Mouse (Mus musculus) kidney, adult 8-10 months (tissue): ENCODE results near the gene Fads1.

Experiments
- DNase-seq, 2 experiments: peaks; one replicate each; pipeline ENCODE4 v3.0.0; 2022

The Fads1 gene

GRCm38 (mm10) chr19:10181225-10181624 lies 1.5 kb upstream of the Fads1 start:
- no peak for DNase-seq

- DNase-seq, result no peak
These were observed 546 bp upstream of the Fads1 start for GRCm38 (mm10) chr19:10182142-10182541.

GRCm38 (mm10) chr19:10183299-10183983 lies 753 bp downstream of the Fads1 start:
- DNase-seq, result peak; percentile 65 to 72

GRCm38 (mm10) chr19:10184096-10184495 lies 1.4 kb downstream of the Fads1 start:
- DNase-seq, result no peak

GRCm38 (mm10) chr19:10185876-10186275 lies 3.2 kb downstream of the Fads1 start:
- no peak for DNase-seq

- DNase-seq, result no peak
These were observed 3.9 kb downstream of the Fads1 start for GRCm38 (mm10) chr19:10186569-10186968.

- DNase-seq, result peak; percentile 94 to 96
These were observed 5.7 kb downstream of the Fads1 start for GRCm38 (mm10) chr19:10188281-10188811.

GRCm38 (mm10) chr19:10189022-10189421 lies 6.3 kb downstream of the Fads1 start:
- peak in 1 of 2 experiments; percentile 39 for DNase-seq

GRCm38 (mm10) chr19:10189940-10190339 lies 7.3 kb downstream of the Fads1 start:
- no peak for DNase-seq

GRCm38 (mm10) chr19:10190796-10191195 lies 8.1 kb downstream of the Fads1 start:
- DNase-seq, result peak; percentile 70 to 81

GRCm38 (mm10) chr19:10191326-10191725 lies 8.6 kb downstream of the Fads1 start:
- no peak for DNase-seq

GRCm38 (mm10) chr19:10194337-10194736 lies 11.6 kb downstream of the Fads1 start:
- no peak for DNase-seq

GRCm38 (mm10) chr19:10195252-10195651 lies 12.6 kb downstream of the Fads1 start:
- peak; percentile 78 to 81 for DNase-seq

- DNase-seq, result no peak
These were observed 14.4 kb downstream of the Fads1 start for GRCm38 (mm10) chr19:10197130-10197529.

- no peak for DNase-seq
These were observed 15.6 kb downstream of the Fads1 start for GRCm38 (mm10) chr19:10198286-10198685.

- peak; percentile 64 to 82 for DNase-seq
These were observed 16.0 kb downstream of the Fads1 start for GRCm38 (mm10) chr19:10198723-10199122.

- DNase-seq, result no peak
These were observed 20.6 kb downstream of the Fads1 start for GRCm38 (mm10) chr19:10203146-10203847.

- DNase-seq, result peak; percentile 87 to 92
These were observed 21.3 kb downstream of the Fads1 start, which contains the start of the genes Tmem258 and Fen1 for GRCm38 (mm10) chr19:10203848-10204615. Tmem258 (plus strand) TSS chr19:10204014. Fen1 (minus strand) TSS chr19:10204169.

- DNase-seq, result peak; percentile 54 to 55
These were observed 21.9 kb downstream of the Fads1 start for GRCm38 (mm10) chr19:10204616-10205001.

- DNase-seq, result no peak
These were observed 22.4 kb downstream of the Fads1 start for GRCm38 (mm10) chr19:10205051-10205450.

- no peak for DNase-seq
These were observed 26.2 kb downstream of the Fads1 start for GRCm38 (mm10) chr19:10208851-10209250.

- DNase-seq, result no peak
These were observed 28.2 kb downstream of the Fads1 start for GRCm38 (mm10) chr19:10210885-10211284.

- DNase-seq, result no peak
These were observed 31.2 kb downstream of the Fads1 start for GRCm38 (mm10) chr19:10213796-10214471.
